Mouse (Mus musculus): ENCODE measurements at regions not wholly inside any gene's neighbourhood (a gene's known extent, or its start where the extent isn't known, plus 50 kb on each side); places are given as distances from the start of the nearest gene placed in this dataset.
"Not testable (repeated sequence)": the region's sequence is repeated elsewhere in the genome, so short reads cannot be mapped to it uniquely, and the experiment has no call there.

GRCm38 (mm10) chr3:126011269-126011668 lies 72.8 kb upstream of the Ugt8a start:
- peak in 1 of 2 experiments; percentile 2 for DNase-seq (ENCODE audit: low spot score in 2 of 2)

- no peak for DNase-seq (ENCODE audit: low spot score in 2 of 2)
Measured at GRCm38 (mm10) chr3:126016166-126016565, 77.7 kb upstream of the Ugt8a start.

- DNase-seq (ENCODE audit: low spot score in 2 of 2): no peak
Measured at GRCm38 (mm10) chr3:126044327-126044726, 105.9 kb upstream of the Ugt8a start.

DNA sequence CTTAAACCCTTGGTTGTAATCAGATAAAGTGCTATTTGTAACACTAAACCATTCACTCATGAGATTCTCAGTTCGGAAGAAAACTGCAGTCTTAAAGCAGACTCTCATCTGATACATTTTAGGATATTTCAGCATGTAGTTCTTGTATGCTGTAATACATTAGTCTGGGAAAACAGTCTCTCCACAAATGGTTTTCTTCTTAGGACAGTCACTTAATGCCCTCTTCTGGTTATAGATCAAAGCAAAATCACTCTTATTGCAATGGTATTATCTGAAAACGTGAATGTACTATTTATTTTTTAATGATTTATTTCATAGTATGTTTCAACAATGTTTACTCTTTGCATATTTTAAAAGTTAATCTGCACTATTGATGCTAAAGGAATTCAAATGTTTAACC lies 106.4 kb upstream of the Ugt8a start:
- DNase-seq (ENCODE audit: low spot score in 2 of 2): no peak

- DNase-seq (ENCODE audit: low spot score in 2 of 2): peak in 1 of 2 experiments; percentile 14
Measured at GRCm38 (mm10) chr3:126045992-126046786, 107.8 kb upstream of the Ugt8a start.

DNA sequence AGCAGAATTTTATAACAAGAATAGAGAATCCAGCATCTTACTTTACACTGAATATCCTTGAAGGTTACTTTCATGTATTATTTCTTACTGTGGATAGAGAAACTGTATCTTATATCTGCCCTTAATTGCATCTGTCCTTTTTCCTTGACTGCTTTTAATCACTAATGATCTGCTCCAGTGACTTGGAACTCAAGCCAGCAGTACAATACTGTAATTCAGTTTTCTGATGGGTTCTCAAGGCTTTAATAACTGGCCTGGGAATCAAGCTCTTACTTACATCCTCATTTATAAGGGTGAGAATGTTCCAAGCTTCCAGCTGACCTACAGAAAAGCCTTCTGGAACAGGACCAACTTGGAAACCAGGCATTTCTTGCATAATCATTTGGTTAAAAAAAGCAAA lies 120.2 kb upstream of the Ugt8a start:
- DNase-seq (ENCODE audit: low spot score in 2 of 2): no peak

DNA sequence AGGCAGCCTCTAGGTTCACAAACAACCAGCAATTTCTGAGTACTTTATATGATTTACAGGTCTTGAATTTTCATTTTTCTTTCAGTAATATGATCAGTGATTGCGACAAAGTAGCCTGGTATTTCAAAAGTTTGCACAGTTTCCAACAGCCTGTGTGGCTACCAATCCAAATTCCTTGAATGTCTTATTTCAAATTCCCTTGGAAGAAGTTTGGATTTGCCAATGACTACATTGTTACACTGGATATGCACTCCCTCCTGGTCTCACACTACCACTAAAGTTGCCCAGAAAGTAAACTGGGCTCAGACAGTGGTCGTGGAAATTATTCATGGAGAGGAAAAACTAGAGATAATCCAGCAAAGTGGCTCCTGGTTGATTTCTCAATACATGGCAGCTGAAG lies 166.7 kb upstream of the Ugt8a start:
- DNase-seq (ENCODE audit: low spot score in 2 of 2): no peak

DNA sequence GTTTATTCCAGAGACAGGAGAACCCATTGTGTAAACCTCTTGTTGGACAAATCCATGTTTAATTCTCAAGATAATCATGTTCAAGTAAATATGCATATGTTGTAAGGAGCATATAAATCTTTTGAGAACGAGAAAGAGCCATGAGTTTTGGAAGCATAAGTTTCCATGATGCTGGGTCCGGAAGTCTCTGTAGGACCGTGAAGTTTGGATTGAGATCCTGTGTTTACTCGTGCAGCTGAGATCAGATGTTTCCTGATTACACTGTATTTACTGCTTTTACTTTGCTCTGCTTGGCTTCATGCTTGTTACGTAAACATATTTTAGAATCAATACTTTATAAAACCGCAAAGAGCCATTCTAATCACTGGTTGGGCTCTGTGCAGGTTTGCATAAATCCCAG lies 171.0 kb upstream of the Ugt8a start:
- no peak for DNase-seq (ENCODE audit: low spot score in 2 of 2)

GRCm38 (mm10) chr3:126117849-126118248 lies 179.4 kb upstream of the Ugt8a start:
- DNase-seq (ENCODE audit: low spot score in 2 of 2): no peak

DNA sequence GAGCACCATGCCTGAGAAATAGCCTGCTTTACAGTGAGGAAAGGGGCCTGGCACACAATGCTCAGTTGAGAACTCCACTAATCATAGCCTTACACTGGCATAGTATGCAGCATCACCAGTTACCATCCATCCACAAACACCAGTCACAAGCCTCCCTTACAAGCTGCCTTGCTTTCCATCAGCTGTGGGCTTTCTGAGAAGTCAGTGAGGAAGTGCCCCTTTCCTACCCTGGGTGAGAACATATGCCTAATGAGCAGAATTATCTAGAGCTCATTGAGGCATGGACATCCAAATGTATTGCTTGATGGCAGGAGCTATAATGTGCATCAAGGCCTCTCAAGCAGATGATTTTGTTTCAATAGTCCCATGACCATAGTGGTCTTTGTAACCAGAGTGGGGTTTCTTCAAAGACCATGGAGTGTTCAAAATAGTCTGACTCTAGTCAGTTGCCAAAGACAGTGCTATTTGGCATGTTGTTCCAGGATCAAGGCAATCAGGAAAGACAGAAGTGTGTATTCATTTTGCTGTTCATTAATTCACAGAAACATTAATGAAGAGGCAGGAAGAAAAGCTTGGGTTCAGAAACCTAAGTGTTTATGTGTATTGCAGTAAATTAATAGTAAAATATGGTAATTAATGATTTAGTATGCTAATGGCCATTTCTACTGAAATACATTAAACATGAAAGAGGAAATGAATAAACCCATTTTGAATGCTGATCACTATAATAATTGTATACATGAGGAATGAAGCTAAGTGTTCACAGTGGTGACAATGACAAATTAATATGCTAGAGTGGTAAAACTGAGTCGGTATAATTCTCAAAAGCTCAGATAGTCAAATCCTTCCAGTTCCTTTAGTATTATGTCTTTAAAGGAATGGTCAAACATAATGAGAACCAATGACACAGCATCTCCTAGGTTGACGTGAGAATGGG lies 184.2 kb upstream of the Ugt8a start:
- no peak for DNase-seq (ENCODE audit: low spot score in 2 of 2)

DNA sequence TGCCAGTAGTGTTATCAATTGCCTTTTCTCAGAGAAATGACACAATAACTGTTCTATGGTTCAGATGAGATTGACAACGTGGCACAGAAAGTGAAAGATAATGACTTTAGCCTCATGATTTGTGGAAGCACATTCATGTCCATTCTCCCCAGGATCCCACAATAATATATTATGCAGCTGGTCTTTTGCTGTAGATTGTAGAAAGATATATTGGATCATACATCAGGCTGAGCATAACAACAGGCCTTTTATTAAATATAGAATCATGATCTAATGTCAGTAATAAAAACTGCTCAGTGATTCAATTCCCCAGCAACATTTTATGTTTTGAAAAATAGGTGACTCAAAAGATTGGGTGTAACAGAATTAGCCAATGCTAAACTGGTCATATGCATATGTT lies 196.9 kb upstream of the Arsj start:
- no peak for DNase-seq (ENCODE audit: low spot score in 2 of 2)

GRCm38 (mm10) chr3:126209024-126209423 lies 154.5 kb upstream of the Arsj start:
- DNase-seq (ENCODE audit: low spot score in 2 of 2): peak in 1 of 2 experiments; percentile 18

DNA sequence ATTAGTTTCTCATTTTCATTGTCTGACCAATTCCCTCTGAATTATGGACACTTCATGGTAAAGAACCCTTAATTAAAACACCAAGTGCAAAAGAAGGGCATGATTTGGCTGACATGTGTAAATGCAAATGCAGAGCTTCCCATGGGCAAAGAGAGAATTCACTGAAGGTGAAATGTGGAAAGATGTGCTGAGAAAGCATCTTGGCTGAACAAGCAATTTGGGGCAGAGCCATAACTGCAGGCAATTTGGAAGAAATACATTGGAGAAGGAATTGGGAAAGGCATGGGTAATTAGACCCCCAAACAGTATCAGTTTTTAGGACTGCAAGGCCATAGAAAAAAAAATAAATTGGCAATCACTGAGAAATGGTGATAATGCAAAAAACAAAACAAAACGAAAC lies 153.3 kb upstream of the Arsj start:
- DNase-seq (ENCODE audit: low spot score in 2 of 2): no peak

- no peak for DNase-seq (ENCODE audit: low spot score in 2 of 2)
Measured at GRCm38 (mm10) chr3:126227575-126227974, 135.9 kb upstream of the Arsj start.

GRCm38 (mm10) chr3:126245834-126246233 lies 117.7 kb upstream of the Arsj start:
- DNase-seq (ENCODE audit: low spot score in 2 of 2): no peak

DNA sequence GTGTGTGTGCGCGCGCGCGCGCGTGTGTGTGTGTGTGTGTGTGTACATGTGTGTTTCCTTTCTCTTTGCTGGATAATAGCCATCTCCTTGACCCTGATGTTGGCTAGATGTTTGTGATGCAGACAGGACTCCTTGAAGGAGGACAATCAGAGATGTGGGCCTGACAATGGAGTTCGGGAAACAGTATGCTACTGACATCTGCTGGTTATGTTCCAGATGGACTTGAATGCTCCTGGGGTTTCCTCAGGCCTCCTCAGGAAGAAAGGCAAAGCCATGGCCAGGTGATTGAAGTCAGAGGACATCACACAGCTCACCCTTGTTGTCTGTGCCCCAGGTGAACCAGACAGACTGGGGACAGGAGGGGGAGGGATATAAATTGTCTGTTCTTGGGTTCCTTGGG lies 102.2 kb upstream of the Arsj start:
- no peak for DNase-seq (ENCODE audit: low spot score in 2 of 2)

- DNase-seq (ENCODE audit: low spot score in 2 of 2): not testable (repeated sequence)
Measured at GRCm38 (mm10) chr3:126272027-126272426, 91.5 kb upstream of the Arsj start.

GRCm38 (mm10) chr3:126273566-126273965 lies 89.9 kb upstream of the Arsj start:
- no peak for DNase-seq (ENCODE audit: low spot score in 2 of 2)

- DNase-seq (ENCODE audit: low spot score in 2 of 2): peak in 1 of 2 experiments; percentile 22
Measured at GRCm38 (mm10) chr3:126276008-126276700, 87.3 kb upstream of the Arsj start.

- DNase-seq (ENCODE audit: low spot score in 2 of 2): no peak
Measured at GRCm38 (mm10) chr3:126284294-126285090, 79.0 kb upstream of the Arsj start.

- no peak for DNase-seq (ENCODE audit: low spot score in 2 of 2)
Measured at GRCm38 (mm10) chr3:126292259-126292658, 71.2 kb upstream of the Arsj start.
